Mouse (Mus musculus) heart, postnatal 0 days (tissue): ENCODE results near the gene Dad1.

Experiments used
- CTCF ChIP-seq: IDR thresholded peaks from 2 replicates; pipeline ENCODE4 v1.5.1; 2016; ENCODE audit warnings: antibody characterized with exemption, control low read depth, low read depth
- EP300 ChIP-seq: IDR thresholded peaks from 2 replicates; pipeline ENCODE4 v1.6.1; 2016; ENCODE audit warnings: antibody characterized with exemption, low read depth

DNA sequence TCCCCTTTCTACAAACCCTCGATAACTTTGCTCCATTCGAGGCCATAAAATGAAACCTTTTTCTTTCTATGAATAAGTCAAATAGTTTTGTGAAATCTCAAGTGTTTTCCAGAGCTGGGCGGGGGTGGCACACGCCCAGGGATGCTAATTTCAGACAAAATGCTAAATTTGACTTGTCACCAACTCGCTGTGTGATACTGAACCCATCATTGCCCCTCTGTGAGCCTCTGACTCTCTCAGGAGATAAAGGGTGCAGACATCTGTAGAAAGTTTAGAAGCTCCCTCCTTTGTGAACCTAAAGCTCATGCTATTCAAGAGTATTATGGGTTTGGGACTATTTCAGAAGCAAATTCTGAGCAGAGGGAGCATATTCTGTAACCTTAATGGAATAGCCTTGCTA, 46.0 kb downstream of the Dad1 start:
- TF ChIP-seq CTCF (no peak), EP300 (no peak)
